Comparison of ENCODE assay signal across 11 mouse cellular contexts in the genomic region with DNA sequence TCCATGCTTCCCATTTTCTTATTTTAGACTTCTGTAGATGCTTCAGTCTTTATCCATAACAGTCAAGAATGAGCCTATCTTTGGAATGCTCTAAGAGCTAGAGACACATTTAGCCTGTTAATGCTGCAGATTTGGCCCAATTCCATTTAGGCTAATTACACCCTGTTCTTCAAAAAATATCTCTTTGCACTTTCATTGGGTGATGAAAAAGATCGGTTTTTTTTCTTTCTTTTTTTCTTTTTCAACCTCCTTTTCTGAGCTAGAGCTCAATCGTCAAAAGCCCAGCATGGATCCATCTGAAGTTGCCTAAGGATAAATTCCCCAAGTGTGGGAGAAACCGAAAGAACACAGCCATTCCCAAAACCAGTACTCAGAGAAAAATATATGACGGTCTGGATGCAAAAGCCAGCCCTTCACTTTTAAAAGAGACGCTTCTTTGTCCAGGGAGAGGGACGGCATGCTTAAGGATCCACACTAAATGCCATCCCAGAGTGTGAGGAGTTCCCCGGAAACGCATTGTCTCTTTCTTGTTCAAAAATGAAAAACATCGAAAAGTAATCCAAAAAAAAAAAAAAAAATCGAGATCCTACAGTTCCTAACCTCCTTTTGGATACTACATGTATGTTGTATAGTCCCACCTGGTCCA.
DNase-seq lines count a peak whose midpoint lies in the region; ATAC-seq and TF ChIP-seq lines count a peak whose summit lies in the region.
"Had no signal": no experiment of that assay in that cellular context is flagged by ENCODE, and none has a peak within 500 bp of the region (broad histone marks: within the 10 kb centered on the region; RNA-seq: fewer than 3 reads in every experiment).

No protein-coding gene starts in this region.

- H3K4me1 ChIP-seq in lung, embryonic 14.5 days (ENCODE audit: insufficient read depth) = no peaks in the 10 kb centered on the region
- no peaks in the 10 kb centered on the region for H3K4me1 ChIP-seq in lung, adult 2 months (ENCODE audit: control insufficient read depth, insufficient read depth, low read length)
- peaks cover 3% of the 10 kb centered on the region; the same call in 1 of the 2 replicates for H3K4me1 ChIP-seq in forebrain, embryonic 16.5 days (replicated peaks; ENCODE audit: control insufficient read depth, insufficient read depth, low read length)
- no peaks in the 10 kb centered on the region for H3K4me1 ChIP-seq in neural tube, embryonic 12.5 days
- H3K4me1 ChIP-seq: liver, embryonic 15.5 days had no signal

- ATAC-seq in lung, embryonic 14.5 days (ENCODE audit: insufficient read depth) = no peak
- peak; percentile 81 for ATAC-seq in forebrain, embryonic 16.5 days
- peak; percentile 50; the same call in 1 of the 2 replicates for ATAC-seq in neural tube, embryonic 12.5 days (ENCODE audit: low FRiP score, low read depth)

- no peak overlapping the region for H3K9ac ChIP-seq in lung, embryonic 14.5 days
- 0 out of 2 replicates have a peak overlapping the region, but pooled peaks have one; percentile 17 for H3K9ac ChIP-seq in forebrain, embryonic 16.5 days (replicated peaks; ENCODE audit: low read depth, low read length)
- H3K9ac ChIP-seq in neural tube, embryonic 12.5 days = no peak overlapping the region
- H3K9ac ChIP-seq: liver, embryonic 15.5 days had no signal

- no peaks in the 10 kb centered on the region for H3K36me3 ChIP-seq in lung, embryonic 14.5 days (ENCODE audit: insufficient read depth)
- no peaks in the 10 kb centered on the region for H3K36me3 ChIP-seq in forebrain, embryonic 16.5 days (ENCODE audit: control insufficient read depth, insufficient read depth)
- H3K36me3 ChIP-seq in neural tube, embryonic 12.5 days = no peaks in the 10 kb centered on the region
- H3K36me3 ChIP-seq: liver, embryonic 15.5 days had no signal

- 74% methylated on average over 10 of the region's 10 CpGs for WGBS in lung, embryonic 14.5 days
- WGBS in lung, adult 2 months = 77% methylated on average over 10 of the region's 10 CpGs
- WGBS in forebrain, embryonic 16.5 days = 42% methylated on average over 10 of the region's 10 CpGs
- WGBS in neural tube, embryonic 12.5 days = 32% methylated on average over 10 of the region's 10 CpGs

- no peaks in the 10 kb centered on the region for H3K9me3 ChIP-seq in lung, embryonic 14.5 days (ENCODE audit: low read depth, low read length)
- no peaks in the 10 kb centered on the region for H3K9me3 ChIP-seq in forebrain, embryonic 16.5 days (ENCODE audit: control insufficient read depth, low read length)
- H3K9me3 ChIP-seq in neural tube, embryonic 12.5 days = peaks cover 5% of the 10 kb centered on the region

- peak; percentile 4 to 49 for DNase-seq in frontal cortex, adult 2 months (ENCODE audit: extremely low spot score in 1 of 2, low spot score in 1 of 2)
- no peak for DNase-seq in frontal cortex, postnatal 10 days (ENCODE audit: low spot score in 2 of 2)
- DNase-seq in lung, embryonic 14.5 days = peak; percentile 31
- no peak for DNase-seq in lung, adult 2 months
- DNase-seq in kidney, postnatal 10 days = no peak
- no peak for DNase-seq in kidney, postnatal 14 days
- DNase-seq: heart, postnatal 14 days; kidney, adult 8-10 months had no signal

- H3K27me3 ChIP-seq in lung, embryonic 14.5 days (ENCODE audit: insufficient read depth, low read length) = no peaks in the 10 kb centered on the region
- H3K27me3 ChIP-seq in forebrain, embryonic 16.5 days (replicated peaks; ENCODE audit: control insufficient read depth, insufficient read depth, low read length) = no peaks in the 10 kb centered on the region
- no peaks in the 10 kb centered on the region for H3K27me3 ChIP-seq in neural tube, embryonic 12.5 days (replicated peaks)
- H3K27me3 ChIP-seq: liver, embryonic 15.5 days had no signal

- H3K27ac ChIP-seq in lung, embryonic 14.5 days (ENCODE audit: low read depth) = no peak overlapping the region
- H3K27ac ChIP-seq in forebrain, embryonic 16.5 days (ENCODE audit: low read length) = peak overlapping the region; percentile 41
- no peak overlapping the region for H3K27ac ChIP-seq in neural tube, embryonic 12.5 days
- H3K27ac ChIP-seq: liver, embryonic 15.5 days had no signal

- H3K4me2 ChIP-seq in lung, embryonic 14.5 days = no peak overlapping the region
- H3K4me2 ChIP-seq in forebrain, embryonic 16.5 days (ENCODE audit: low read length) = peak overlapping the region; percentile 19
- peak overlapping the region; percentile 27 for H3K4me2 ChIP-seq in neural tube, embryonic 12.5 days (replicated peaks)
- H3K4me2 ChIP-seq: liver, embryonic 15.5 days had no signal

- TF ChIP-seq POLR2A in lung, adult 2 months (IDR thresholded peaks at IDR 0.05; ENCODE audit: borderline replicate concordance, extremely low read depth, low read depth, low read length) = no peak

- H3K4me3 ChIP-seq in lung, embryonic 14.5 days (ENCODE audit: low read depth, low read length) = no peak overlapping the region
- no peak overlapping the region for H3K4me3 ChIP-seq in lung, adult 2 months (replicated peaks; ENCODE audit: extremely low read depth, low read depth, low read length)
- H3K4me3 ChIP-seq in forebrain, embryonic 16.5 days (replicated peaks; ENCODE audit: low read length) = no peak overlapping the region
- no peak overlapping the region for H3K4me3 ChIP-seq in neural tube, embryonic 12.5 days
- H3K4me3 ChIP-seq: liver, embryonic 15.5 days had no signal

- no peak for TF ChIP-seq CTCF in lung, embryonic 14.5 days (IDR thresholded peaks at IDR 0.05; ENCODE audit: low read depth)
- TF ChIP-seq CTCF in lung, adult 2 months (IDR thresholded peaks at IDR 0.05; ENCODE audit: insufficient read depth, low read length) = no peak

Comparison
In these comparisons a context has a peak if more than half of its experiments do, and no peak if none do; other contexts are left out.
1. DNase-seq: peak in frontal cortex, adult 2 months (2 of 2) and lung, embryonic 14.5 days (single experiment); none in frontal cortex, postnatal 10 days (0 of 2), lung, adult 2 months (single experiment), kidney, postnatal 10 days (single experiment) and kidney, postnatal 14 days (single experiment).